Mouse (Mus musculus) brain, embryonic 14.5 days (tissue): Measurements from ENCODE around the gene Suclg1. TPM values are rescaled to one million over a fixed set of nuclear protein-coding genes. Genes with fewer than 3 reads are reported as not detected.

Source experiments
- DNase-seq: peaks from one replicate; pipeline ENCODE4 v3.0.0-alpha.2; 2011; ENCODE audit warnings: low read depth
- CTCF ChIP-seq: fragments of 200-500 bp; IDR thresholded peaks from 2 replicates; pipeline ENCODE4 v1.5.1; 2012; ENCODE audit warnings: inconsistent platforms, mild to moderate bottlenecking, moderate library complexity, borderline replicate concordance; ENCODE audit not compliant: insufficient read depth, insufficient read length; ENCODE audit errors: extremely low read depth
- POLR2A ChIP-seq: fragments of 200-500 bp; IDR thresholded peaks from 2 replicates; pipeline ENCODE4 v1.6.1; 2012; ENCODE audit warnings: mild to moderate bottlenecking, inconsistent platforms, borderline replicate concordance; ENCODE audit not compliant: poor library complexity, insufficient read depth, insufficient read length, severe bottlenecking; ENCODE audit errors: extremely low read depth
- polyA plus RNA-seq: library from polyadenylated mRNA; depleted of rRNA; stranded (reverse); fragments of >200 nt; gene quantifications from 2 replicates; pipeline ENCODE4 v1.2.3, GENCODE M21; 2012

Gene Suclg1
- polyA plus RNA-seq, 1 experiment: 89.7 TPM

- peak; percentile 7 for DNase-seq
Observed at GRCm38 (mm10) chr6:73228408-73228807, 19.8 kb upstream of the Suclg1 start.

DNA sequence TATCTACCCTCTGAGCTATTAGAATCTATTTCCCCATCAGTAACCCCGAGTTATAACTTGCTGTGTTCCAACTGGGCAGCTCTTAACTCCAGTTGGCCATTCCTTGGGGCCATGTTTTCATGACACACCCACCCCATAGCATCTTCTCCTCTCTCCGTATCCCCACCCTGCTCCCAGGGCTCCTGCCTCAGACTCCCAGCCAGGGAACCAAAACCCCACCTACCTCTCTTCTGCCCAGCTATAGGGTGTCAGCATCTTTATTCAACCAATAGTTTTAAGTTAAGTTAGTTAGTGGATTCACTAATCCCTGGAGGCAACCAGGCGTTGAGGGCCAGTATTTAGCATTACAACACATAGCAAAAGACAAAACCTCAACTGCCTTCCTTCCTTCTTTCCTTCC lies 19.3 kb upstream of the Suclg1 start:
- DNase-seq: no peak
- TF ChIP-seq CTCF (no peak), POLR2A (no peak)

More at GRCm38 (mm10) chr6:73228408-73228807, 19.8 kb upstream of the Suclg1 start:
- TF ChIP-seq CTCF (no peak), POLR2A (no peak)

- TF ChIP-seq CTCF: no peak
- no peak for TF ChIP-seq POLR2A
- no peak for DNase-seq
Observed at GRCm38 (mm10) chr6:73232152-73232584, 16.0 kb upstream of the Suclg1 start.

GRCm38 (mm10) chr6:73233202-73233726 lies 14.9 kb upstream of the Suclg1 start:
- TF ChIP-seq POLR2A: no peak
- TF ChIP-seq CTCF: 0 out of 2 replicates have a peak, but pooled peaks have one; percentile 9
- DNase-seq: no peak

- no peak for TF ChIP-seq CTCF
- TF ChIP-seq POLR2A: no peak
- DNase-seq: no peak
Observed at GRCm38 (mm10) chr6:73234302-73234900, 13.8 kb upstream of the Suclg1 start.

GRCm38 (mm10) chr6:73235650-73236049 lies 12.5 kb upstream of the Suclg1 start:
- no peak for DNase-seq
- no peak for TF ChIP-seq CTCF
- no peak for TF ChIP-seq POLR2A

- TF ChIP-seq CTCF (no peak), POLR2A (no peak)
Observed at GRCm38 (mm10) chr6:73246821-73247220, 1.4 kb upstream of the Suclg1 start.

GRCm38 (mm10) chr6:73247452-73247851 lies 730 bp upstream of the Suclg1 start:
- TF ChIP-seq POLR2A: no peak
- peak; percentile 25; the same call in 1 of the 2 replicates for TF ChIP-seq CTCF
- DNase-seq: peak; percentile 50

More at GRCm38 (mm10) chr6:73246821-73247220, 1.4 kb upstream of the Suclg1 start:
- no peak for DNase-seq

GRCm38 (mm10) chr6:73249049-73249422 lies 854 bp downstream of the Suclg1 start:
- TF ChIP-seq POLR2A: no peak
- no peak for TF ChIP-seq CTCF
- peak; percentile 31 for DNase-seq

GRCm38 (mm10) chr6:73249851-73250250 lies 1.7 kb downstream of the Suclg1 start:
- no peak for TF ChIP-seq CTCF
- DNase-seq: no peak

GRCm38 (mm10) chr6:73251336-73251735 lies 3.2 kb downstream of the Suclg1 start:
- TF ChIP-seq POLR2A: no peak
- no peak for TF ChIP-seq CTCF
- no peak for DNase-seq

GRCm38 (mm10) chr6:73252396-73252795 lies 4.2 kb downstream of the Suclg1 start:
- TF ChIP-seq CTCF (no peak), POLR2A (no peak)
- no peak for DNase-seq
